Mouse (Mus musculus): Measurements from ENCODE around the gene Nmt1.
A peak's percentile ranks its signal among the peaks of the same experiment; 100 is the strongest.

Gene Nmt1

DNA sequence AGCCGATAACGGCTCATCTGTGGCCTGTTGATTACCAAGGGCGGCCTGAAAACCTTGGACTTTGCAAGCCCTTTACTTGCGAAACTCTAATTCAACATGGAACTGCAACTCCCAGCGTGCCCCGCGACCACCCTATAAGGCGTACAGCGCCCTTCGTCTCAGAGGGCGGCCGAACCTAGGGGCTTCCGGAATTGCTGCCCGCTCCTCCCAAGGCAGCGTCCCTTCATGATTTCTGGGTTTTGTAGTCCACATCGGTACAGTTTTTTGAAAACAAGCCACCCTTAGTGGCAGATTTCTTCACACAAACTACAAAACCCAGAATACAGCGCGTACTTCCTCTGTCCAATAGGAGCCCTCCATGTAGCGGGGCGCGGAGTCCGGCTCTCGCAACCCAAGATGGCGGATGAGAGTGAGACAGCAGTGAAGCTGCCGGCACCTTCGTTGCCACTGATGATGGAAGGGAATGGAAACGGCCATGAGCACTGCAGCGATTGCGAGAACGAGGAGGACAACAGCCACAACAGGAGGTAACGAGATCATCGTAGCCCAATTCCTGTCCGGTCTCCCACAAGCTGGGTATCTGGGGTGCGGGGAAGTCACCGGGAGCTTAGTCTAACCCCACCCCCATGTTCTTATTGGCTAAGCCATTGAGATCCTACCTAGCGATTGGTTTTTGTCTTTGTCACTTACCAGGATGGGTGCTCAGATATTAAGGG, at the start of gene Nmt1, which contains the start of gene Dcakd:
Gene Nmt1 (plus strand): TSS at position 15 of the 716 bp plus-strand sequence.
Gene Dcakd (minus strand): TSS at position 158 of the 716 bp plus-strand sequence.
- no peak for TF ChIP-seq POU5F1 (IDR thresholded peaks at IDR 0.05; ENCODE audit: borderline replicate concordance, low read length)
- no peak for TF ChIP-seq CTCF (conservative IDR thresholded peaks at IDR 0.05; ENCODE audit: low read length)
- no peak for TF ChIP-seq NANOG (IDR thresholded peaks at IDR 0.05; ENCODE audit: borderline replicate concordance, low read length)
- Histone ChIP-seq H3K4me3 (replicated peaks; ENCODE audit: low read length) (peak within 1 kb of the TSS; percentile 95), H3K36me3 (ENCODE audit: insufficient read depth, low read length) (peaks cover 52% of the 10 kb centered on the region), H3K9me3 (ENCODE audit: low read length) (no peaks in the 10 kb centered on the region), H3K4me1 (replicated peaks; ENCODE audit: low read depth, low read length) (peaks cover 53% of the 10 kb centered on the region), H3K27me3 (ENCODE audit: insufficient read depth, low read length) (no peaks in the 10 kb centered on the region)

DNA sequence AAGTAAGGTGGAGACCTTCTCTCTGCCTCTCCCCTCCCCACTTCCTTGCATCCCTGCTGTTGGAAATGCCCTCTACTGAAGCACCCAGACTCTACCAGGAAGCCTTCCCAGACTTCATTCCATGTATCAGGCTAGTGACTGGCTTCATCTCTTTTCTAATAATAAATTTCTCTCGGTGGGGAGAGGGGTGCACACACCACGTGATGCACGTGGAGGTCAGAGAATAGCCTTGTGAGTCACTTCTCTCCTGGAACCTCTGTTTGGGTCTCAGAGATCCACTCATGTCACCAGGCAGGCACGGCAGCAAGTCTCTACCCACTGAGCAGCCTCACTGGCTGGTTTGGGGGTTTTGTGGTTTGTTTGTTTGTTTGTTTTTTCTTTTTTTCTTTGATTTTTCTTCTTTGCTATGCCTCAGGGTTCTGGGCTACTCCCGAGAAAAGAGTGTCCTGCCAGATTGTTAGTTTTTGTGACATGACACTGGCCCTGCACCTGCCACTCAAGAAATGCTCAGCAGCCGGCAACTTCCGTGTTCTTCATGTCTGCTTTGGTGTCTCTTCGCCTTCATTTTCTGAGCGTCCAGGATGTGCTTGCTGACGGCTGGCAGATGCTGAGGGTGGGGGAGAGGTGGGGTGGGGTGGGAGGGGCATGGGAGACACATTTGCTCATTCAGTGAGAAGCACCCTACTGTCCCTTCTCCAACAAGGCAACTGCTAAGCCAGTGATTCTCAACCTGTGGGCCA, 46.7 kb upstream of the Nmt1 start:
- Histone ChIP-seq H3K9me3 (ENCODE audit: low read length) (no peaks in the 10 kb centered on the region), H3K36me3 (ENCODE audit: insufficient read depth, low read length) (no peaks in the 10 kb centered on the region), H3K27me3 (ENCODE audit: insufficient read depth, low read length) (no peaks in the 10 kb centered on the region; the same call in 1 of the 2 replicates), H3K4me1 (replicated peaks; ENCODE audit: low read depth, low read length) (0 out of 2 replicates have a peak, but pooled peaks cover 4% of the 10 kb centered on the region), H3K4me3 (replicated peaks; ENCODE audit: low read length) (no peak overlapping the region)
- TF ChIP-seq POU5F1 (IDR thresholded peaks at IDR 0.05; ENCODE audit: borderline replicate concordance, low read length) (no peak), NANOG (IDR thresholded peaks at IDR 0.05; ENCODE audit: borderline replicate concordance, low read length) (no peak), CTCF (conservative IDR thresholded peaks at IDR 0.05; ENCODE audit: low read length) (no peak)

DNA sequence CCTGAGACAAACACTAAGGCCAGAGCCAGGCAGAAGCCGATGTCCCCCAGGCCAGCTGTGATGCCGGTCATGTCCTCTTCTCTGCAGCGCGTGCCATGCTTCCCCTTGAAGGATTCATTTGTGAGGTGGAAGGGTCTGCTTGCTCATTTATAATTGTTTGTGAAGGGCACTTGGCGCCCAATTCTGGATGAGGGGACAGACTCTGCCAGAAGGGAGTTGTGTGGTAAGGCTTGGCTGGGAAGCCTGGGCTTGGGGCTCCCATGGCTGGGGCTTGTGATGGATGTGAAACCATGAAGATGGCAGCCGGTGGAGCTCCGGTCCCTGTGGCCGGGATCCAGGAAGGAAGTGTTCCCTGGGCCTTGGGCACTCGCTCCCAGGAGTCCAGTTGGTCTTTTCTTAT, 43.9 kb upstream of the Nmt1 start:
- peaks cover 7% of the 10 kb centered on the region for H3K4me1 ChIP-seq (replicated peaks; ENCODE audit: low read depth, low read length)
- H3K27me3 ChIP-seq (ENCODE audit: insufficient read depth, low read length): peaks cover 19% of the 10 kb centered on the region
- H3K4me3 ChIP-seq (replicated peaks; ENCODE audit: low read length): no peak overlapping the region
- no peaks in the 10 kb centered on the region for H3K9me3 ChIP-seq (ENCODE audit: low read length)
- H3K36me3 ChIP-seq (ENCODE audit: insufficient read depth, low read length): no peaks in the 10 kb centered on the region
- TF ChIP-seq NANOG (IDR thresholded peaks at IDR 0.05; ENCODE audit: borderline replicate concordance, low read length) (no peak), CTCF (conservative IDR thresholded peaks at IDR 0.05; ENCODE audit: low read length) (no peak), POU5F1 (IDR thresholded peaks at IDR 0.05; ENCODE audit: borderline replicate concordance, low read length) (no peak)

DNA sequence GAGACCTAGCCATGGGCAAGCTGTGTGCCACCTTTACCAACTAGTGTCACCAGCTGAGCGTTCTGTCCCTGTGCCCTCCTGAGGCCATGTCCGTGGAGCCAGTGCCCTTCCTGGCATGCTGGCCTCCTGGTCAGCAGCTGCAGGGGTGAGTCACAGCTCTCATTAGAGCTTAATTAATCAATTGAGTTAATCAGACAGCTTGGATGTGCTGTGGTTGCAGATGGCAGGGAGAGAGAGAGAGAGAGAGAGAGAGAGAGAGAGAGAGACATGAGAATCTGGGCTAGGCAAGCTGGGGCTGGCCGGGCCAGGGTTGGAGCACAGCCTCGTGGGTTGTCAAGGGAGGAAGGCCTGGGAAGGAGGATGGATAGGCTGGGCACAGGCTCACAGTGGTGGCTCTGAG, 43.4 kb upstream of the Nmt1 start:
- H3K4me1 ChIP-seq (replicated peaks; ENCODE audit: low read depth, low read length): peaks cover 13% of the 10 kb centered on the region
- peaks cover 24% of the 10 kb centered on the region for H3K27me3 ChIP-seq (ENCODE audit: insufficient read depth, low read length)
- TF ChIP-seq NANOG (IDR thresholded peaks at IDR 0.05; ENCODE audit: borderline replicate concordance, low read length) (no peak), CTCF (conservative IDR thresholded peaks at IDR 0.05; ENCODE audit: low read length) (no peak), POU5F1 (IDR thresholded peaks at IDR 0.05; ENCODE audit: borderline replicate concordance, low read length) (no peak)
- H3K9me3 ChIP-seq (ENCODE audit: low read length): no peaks in the 10 kb centered on the region
- H3K4me3 ChIP-seq (replicated peaks; ENCODE audit: low read length): no peak overlapping the region
- no peaks in the 10 kb centered on the region for H3K36me3 ChIP-seq (ENCODE audit: insufficient read depth, low read length)

DNA sequence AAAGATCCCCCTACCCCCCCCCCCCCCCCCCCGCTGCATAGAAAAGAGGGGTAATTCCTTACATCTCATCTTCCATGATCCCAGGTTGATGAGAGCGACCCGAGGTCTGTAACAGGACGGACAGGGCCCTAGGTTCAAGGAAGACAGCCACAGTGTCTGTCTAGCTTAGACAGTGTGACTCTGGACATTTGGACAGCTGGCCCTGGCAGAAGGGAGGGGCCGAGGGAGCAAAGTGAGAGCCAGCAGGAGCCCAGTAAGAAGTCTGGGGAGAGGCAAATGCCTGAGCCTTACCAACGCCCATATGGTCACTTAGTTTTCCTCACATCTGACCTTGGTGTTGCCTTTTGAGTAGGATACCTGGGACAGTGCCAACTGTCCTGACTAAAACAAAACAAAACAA, 42.8 kb upstream of the Nmt1 start:
- Histone ChIP-seq H3K9me3 (ENCODE audit: low read length) (no peaks in the 10 kb centered on the region), H3K36me3 (ENCODE audit: insufficient read depth, low read length) (no peaks in the 10 kb centered on the region), H3K4me3 (replicated peaks; ENCODE audit: low read length) (no peak overlapping the region), H3K4me1 (replicated peaks; ENCODE audit: low read depth, low read length) (peaks cover 14% of the 10 kb centered on the region), H3K27me3 (ENCODE audit: insufficient read depth, low read length) (peaks cover 30% of the 10 kb centered on the region)
- TF ChIP-seq NANOG (IDR thresholded peaks at IDR 0.05; ENCODE audit: borderline replicate concordance, low read length) (no peak), POU5F1 (IDR thresholded peaks at IDR 0.05; ENCODE audit: borderline replicate concordance, low read length) (no peak), CTCF (conservative IDR thresholded peaks at IDR 0.05; ENCODE audit: low read length) (no peak)

DNA sequence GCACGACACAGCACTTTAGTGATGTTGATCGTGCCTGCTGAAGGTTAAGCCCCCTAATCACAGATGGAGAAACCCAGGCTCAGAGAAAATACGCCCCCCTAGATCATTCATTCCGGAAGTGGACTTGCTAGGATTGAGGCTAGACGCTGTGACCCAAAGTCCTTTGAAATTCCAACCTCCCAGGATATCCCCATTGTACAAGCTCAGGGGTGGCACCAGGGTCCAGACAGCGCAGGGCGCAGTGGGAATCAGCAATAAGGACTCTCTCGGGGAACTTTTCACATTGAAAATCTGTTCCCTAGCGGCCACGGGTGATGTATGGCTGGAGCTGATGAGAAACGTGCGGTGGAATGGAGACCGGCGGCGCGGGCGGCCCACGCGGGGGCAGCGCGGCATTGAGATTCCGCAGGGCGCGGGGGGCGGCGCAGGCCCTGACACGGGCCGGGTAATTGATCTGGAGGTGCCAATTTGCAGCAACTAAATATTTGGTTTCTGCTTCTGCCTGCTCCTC, 38.3 kb upstream of the Nmt1 start:
- Histone ChIP-seq H3K4me1 (replicated peaks; ENCODE audit: low read depth, low read length) (peaks cover 50% of the 10 kb centered on the region), H3K36me3 (ENCODE audit: insufficient read depth, low read length) (peaks cover 12% of the 10 kb centered on the region), H3K4me3 (replicated peaks; ENCODE audit: low read length) (peak overlapping the region; percentile 77), H3K27me3 (ENCODE audit: insufficient read depth, low read length) (peaks cover 53% of the 10 kb centered on the region), H3K9me3 (ENCODE audit: low read length) (no peaks in the 10 kb centered on the region)
- no peak for TF ChIP-seq NANOG (IDR thresholded peaks at IDR 0.05; ENCODE audit: borderline replicate concordance, low read length)

DNA sequence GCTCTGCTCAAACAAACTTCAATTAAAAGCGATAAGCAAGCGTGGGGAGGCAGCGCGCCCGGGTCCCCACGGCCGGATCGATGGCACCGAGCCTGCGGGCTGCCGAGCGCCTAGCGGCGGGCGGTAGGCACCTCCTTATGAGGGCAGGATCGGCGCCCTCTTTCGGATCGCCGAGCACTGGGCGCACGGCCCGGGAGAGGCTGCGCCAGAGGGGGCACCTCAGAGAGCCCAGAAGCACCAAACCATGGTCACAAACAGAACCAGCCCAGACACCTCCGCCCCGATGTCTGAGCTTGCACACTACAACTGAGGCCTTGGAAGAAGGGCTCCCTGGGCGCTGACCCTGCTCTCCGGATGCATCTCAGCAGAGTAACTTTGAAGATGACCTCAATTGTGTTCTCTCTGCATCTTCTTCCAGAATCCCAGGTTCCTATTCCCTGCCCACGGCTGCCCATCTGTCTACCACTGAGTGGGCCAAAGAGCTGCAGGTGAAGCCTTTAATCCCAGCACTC, 37.8 kb upstream of the Nmt1 start:
- H3K36me3 ChIP-seq (ENCODE audit: insufficient read depth, low read length): peaks cover 17% of the 10 kb centered on the region
- no peak for TF ChIP-seq NANOG (IDR thresholded peaks at IDR 0.05; ENCODE audit: borderline replicate concordance, low read length)
- no peak for TF ChIP-seq CTCF (conservative IDR thresholded peaks at IDR 0.05; ENCODE audit: low read length)
- peaks cover 55% of the 10 kb centered on the region for H3K4me1 ChIP-seq (replicated peaks; ENCODE audit: low read depth, low read length)
- H3K4me3 ChIP-seq (replicated peaks; ENCODE audit: low read length): peak overlapping the region; percentile 77
- H3K27me3 ChIP-seq (ENCODE audit: insufficient read depth, low read length): peaks cover 53% of the 10 kb centered on the region
- H3K9me3 ChIP-seq (ENCODE audit: low read length): no peaks in the 10 kb centered on the region

DNA sequence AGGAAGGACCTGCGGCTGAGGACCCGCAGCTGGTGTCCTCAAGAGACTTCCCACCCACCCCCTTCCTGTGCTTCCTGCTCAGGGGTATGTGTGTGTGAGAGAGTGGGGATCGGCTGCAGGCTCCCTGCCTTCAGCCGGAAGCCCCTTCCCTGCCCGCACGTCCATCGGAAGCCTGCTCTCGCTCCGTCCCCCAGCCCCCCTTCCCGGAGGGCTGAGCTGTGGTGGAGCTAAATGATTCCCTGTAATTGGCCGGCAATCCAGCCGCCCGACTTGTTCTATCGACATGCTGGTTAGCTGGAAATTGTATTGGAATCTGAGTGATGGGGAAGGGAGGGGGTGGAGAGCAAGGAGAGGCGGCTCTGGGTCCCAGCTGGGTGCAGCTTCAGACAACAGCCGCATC, 36.3 kb upstream of the Nmt1 start:
- Histone ChIP-seq H3K9me3 (ENCODE audit: low read length) (no peaks in the 10 kb centered on the region), H3K36me3 (ENCODE audit: insufficient read depth, low read length) (peaks cover 32% of the 10 kb centered on the region), H3K4me3 (replicated peaks; ENCODE audit: low read length) (peak overlapping the region; percentile 58), H3K27me3 (ENCODE audit: insufficient read depth, low read length) (peaks cover 51% of the 10 kb centered on the region), H3K4me1 (replicated peaks; ENCODE audit: low read depth, low read length) (peaks cover 63% of the 10 kb centered on the region)
- TF ChIP-seq NANOG (IDR thresholded peaks at IDR 0.05; ENCODE audit: borderline replicate concordance, low read length) (no peak), POU5F1 (IDR thresholded peaks at IDR 0.05; ENCODE audit: borderline replicate concordance, low read length) (no peak), CTCF (conservative IDR thresholded peaks at IDR 0.05; ENCODE audit: low read length) (no peak)

Data from E14TG2a.4 (cell line).